Mouse (Mus musculus) frontal cortex, postnatal 25 days (tissue): ENCODE measurements around the gene Gm21119.
"Not testable (repeated sequence)": the region's sequence is repeated elsewhere in the genome, so short reads cannot be mapped to it uniquely, and the experiment has no call there.

Source experiments
- DNase-seq, 2 experiments: peaks; one replicate each; pipeline ENCODE4 v3.0.0; 2022; ENCODE audit warnings: low spot score in 2 of 2

Gm21119 gene

GRCm38 (mm10) chr8:20614619-20615018 lies at the start of gene Gm21119:
Gm21119 (plus strand) TSS chr8:20614919.
- DNase-seq: not testable (repeated sequence)

GRCm38 (mm10) chr8:20566753-20567152 lies 48.0 kb upstream of the Gm21119 start:
- DNase-seq: not testable (repeated sequence)

- peak in 1 of 2 experiments; percentile 35 for DNase-seq
Measured at GRCm38 (mm10) chr8:20581081-20581480, 33.6 kb upstream of the Gm21119 start.

GRCm38 (mm10) chr8:20582772-20583171 lies 31.9 kb upstream of the Gm21119 start:
- not testable (repeated sequence) for DNase-seq

- not testable (repeated sequence) for DNase-seq
Measured at GRCm38 (mm10) chr8:20588268-20589177, 26.2 kb upstream of the Gm21119 start.

GRCm38 (mm10) chr8:20589178-20589539 lies 25.6 kb upstream of the Gm21119 start:
- peak in 1 of 2 experiments; percentile 41 for DNase-seq

GRCm38 (mm10) chr8:20590117-20590997 lies 24.4 kb upstream of the Gm21119 start:
- peak; percentile 33 to 35 for DNase-seq

GRCm38 (mm10) chr8:20591002-20591401 lies 23.7 kb upstream of the Gm21119 start:
- DNase-seq: not testable (repeated sequence)

GRCm38 (mm10) chr8:20592732-20593272 lies 21.9 kb upstream of the Gm21119 start:
- not testable (repeated sequence) for DNase-seq

- DNase-seq: peak; percentile 52 to 58
Measured at GRCm38 (mm10) chr8:20593841-20594240, 20.9 kb upstream of the Gm21119 start.

- DNase-seq: not testable (repeated sequence)
Measured at GRCm38 (mm10) chr8:20596081-20596841, 18.5 kb upstream of the Gm21119 start.

GRCm38 (mm10) chr8:20596842-20597708 lies 17.6 kb upstream of the Gm21119 start:
- DNase-seq: peak; percentile 44 to 60

GRCm38 (mm10) chr8:20598300-20599170 lies 16.2 kb upstream of the Gm21119 start:
- DNase-seq: not testable (repeated sequence)

GRCm38 (mm10) chr8:20599350-20599749 lies 15.4 kb upstream of the Gm21119 start:
- DNase-seq: not testable (repeated sequence)

GRCm38 (mm10) chr8:20610856-20611255 lies 3.9 kb upstream of the Gm21119 start:
- DNase-seq: not testable (repeated sequence)

- not testable (repeated sequence) for DNase-seq
Measured at GRCm38 (mm10) chr8:20612721-20613120, 2.0 kb upstream of the Gm21119 start.

- not testable (repeated sequence) for DNase-seq
Measured at GRCm38 (mm10) chr8:20630766-20631165, 16.0 kb downstream of the Gm21119 start.

GRCm38 (mm10) chr8:20637931-20638330 lies 23.2 kb downstream of the Gm21119 start:
- not testable (repeated sequence) for DNase-seq

GRCm38 (mm10) chr8:20643536-20643935 lies 28.8 kb downstream of the Gm21119 start:
- peak in 1 of 2 experiments; percentile 6 for DNase-seq
